Mouse (Mus musculus) testis, adult 2 months (tissue): ENCODE data around the gene Mapre3.

Experiments
- CTCF ChIP-seq: fragments of 200-500 bp; IDR thresholded peaks from 2 replicates; pipeline ENCODE4 v1.5.1; 2012; ENCODE audit warnings: low read depth, mild to moderate bottlenecking, inconsistent platforms, low read length, moderate library complexity; ENCODE audit not compliant: control insufficient read depth, insufficient read depth, insufficient replicate concordance
- POLR2A ChIP-seq: fragments of 200-500 bp; IDR thresholded peaks from 2 replicates; pipeline ENCODE4 v1.6.1; 2012; ENCODE audit warnings: low read depth, mild to moderate bottlenecking, inconsistent platforms, low read length, moderate library complexity; ENCODE audit not compliant: control insufficient read depth

- TF ChIP-seq CTCF (no peak), POLR2A (peak; percentile 24; the same call in 1 of the 2 replicates)
These were observed 74.8 kb downstream of the Mapre3 start for GRCm38 (mm10) chr5:30889088-30889754.
